Mouse (Mus musculus) adrenal gland, adult 18-20 months (tissue): ENCODE measurements around the gene Zfp93. TPM values are rescaled to one million over a fixed set of nuclear protein-coding genes. Genes with fewer than 3 reads are reported as not detected.

Source experiments
- total RNA-seq, 2 experiments: library from RNA; stranded (reverse); gene quantifications; 1 replicate in 1 of 2; 2 replicates in 1 of 2; pipeline ENCODE4 v1.2.3; 2021

Zfp93 gene
- total RNA-seq, 2 experiments from 2014 or later: 3.1 to 4.5 TPM

Other genes with a start within 250 kb of the Zfp93 start
- not detected for gene Vmn1r183, start 217.2 kb upstream of the Zfp93 start, total RNA-seq
- 10 to 100 TPM; 23.3 to 32.2 TPM for gene Zfp180, start 188.5 kb upstream of the Zfp93 start, total RNA-seq
- 1 to 10 TPM; 3.3 to 4.1 TPM for gene Zfp112, start 158.1 kb upstream of the Zfp93 start, total RNA-seq
- 10 to 100 TPM in 1 of 2 experiments, 1 to 10 TPM in 1; 8.7 to 10.0 TPM for gene Zfp235, start 136.3 kb upstream of the Zfp93 start, total RNA-seq
- gene Zfp114, start 95.4 kb upstream of the Zfp93 start, total RNA-seq: under 1 TPM in 1 of 2 experiments, not detected in 1; 0.19 TPM
- gene Zfp111, start 59.0 kb upstream of the Zfp93 start, total RNA-seq: 1 to 10 TPM; 7.2 to 8.2 TPM
- 1 to 10 TPM; 3.1 to 3.2 TPM for gene Zfp109, start 32.9 kb upstream of the Zfp93 start, total RNA-seq
- gene Zfp108, start 15.6 kb upstream of the Zfp93 start, total RNA-seq: 1 to 10 TPM; 2.1 to 2.9 TPM
- 1 to 10 TPM; 6.9 to 7.0 TPM for gene Zfp61, start 30.8 kb downstream of the Zfp93 start, total RNA-seq
- 1 to 10 TPM; 4.2 to 4.4 TPM for gene Zfp94, start 46.2 kb downstream of the Zfp93 start, total RNA-seq
- gene Tescl, start 63.5 kb downstream of the Zfp93 start, total RNA-seq: 1 to 10 TPM in 1 of 2 experiments, under 1 TPM in 1; 0.73 to 1.3 TPM
- gene Lypd5, start 78.8 kb downstream of the Zfp93 start, total RNA-seq: not detected
- gene Kcnn4, start 99.8 kb downstream of the Zfp93 start, total RNA-seq: 1 to 10 TPM in 1 of 2 experiments, under 1 TPM in 1; 0.60 to 1.5 TPM
- 10 to 100 TPM; 17.7 to 20.1 TPM for gene Smg9, start 129.2 kb downstream of the Zfp93 start, total RNA-seq
- not detected for gene Irgc1, start 181.9 kb downstream of the Zfp93 start, total RNA-seq
- 10 to 100 TPM in 1 of 2 experiments, 1 to 10 TPM in 1; 6.5 to 14.4 TPM for gene Plaur, start 192.1 kb downstream of the Zfp93 start, total RNA-seq
- 1 to 10 TPM; 3.5 TPM for gene Cadm4, start 211.6 kb downstream of the Zfp93 start, total RNA-seq
- 1 to 10 TPM; 4.6 to 5.0 TPM for gene Zfp428, start 236.6 kb downstream of the Zfp93 start, total RNA-seq
- not detected for gene AC161166.1, start 242.0 kb downstream of the Zfp93 start, total RNA-seq